Mouse (Mus musculus) intestine, embryonic 16.5 days (tissue): Measurements from ENCODE around the gene Hspb11. TPM values are rescaled to one million over a fixed set of nuclear protein-coding genes. Genes with fewer than 3 reads are reported as not detected.

Experiments used
- ATAC-seq: fragments of 200-750 bp; cut with Nextera tagmentation; 2 replicates; pipeline ENCODE4 v1.8.0; 2017; ENCODE audit warnings: moderate TSS enrichment, moderate library complexity
- H3K27ac ChIP-seq: fragments of 300-500 bp; sonication (generic); 2 replicates; pipeline ENCODE4 v1.5.1; 2014; ENCODE audit warnings: mild to moderate bottlenecking, low read length
- H3K27me3 ChIP-seq: fragments of 300-500 bp; sonication (generic); replicated peaks from 2 replicates; pipeline ENCODE4 v1.6.1; 2014; ENCODE audit warnings: low read length, control low read depth, mixed read lengths; ENCODE audit not compliant: control insufficient read depth, insufficient read depth
- H3K36me3 ChIP-seq: fragments of 300-500 bp; sonication (generic); 2 replicates; pipeline ENCODE4 v1.6.1; 2014; ENCODE audit warnings: low read length, control low read depth; ENCODE audit not compliant: control insufficient read depth, insufficient read depth
- H3K4me1 ChIP-seq: fragments of 300-500 bp; sonication (generic); 2 replicates; pipeline ENCODE4 v1.6.1; 2014; ENCODE audit warnings: low read length, control low read depth, mixed read lengths; ENCODE audit not compliant: control insufficient read depth, insufficient read depth
- H3K4me2 ChIP-seq: fragments of 300-500 bp; sonication (generic); 2 replicates; pipeline ENCODE4 v1.6.1; 2014; ENCODE audit warnings: low read depth, low read length, control low read depth
- H3K4me3 ChIP-seq: fragments of 300-500 bp; sonication (generic); 2 replicates; pipeline ENCODE4 v1.5.1; 2014; ENCODE audit warnings: mild to moderate bottlenecking, low read length
- H3K9ac ChIP-seq: fragments of 300-500 bp; sonication (generic); 2 replicates; pipeline ENCODE4 v1.6.1; 2014; ENCODE audit warnings: low read depth, low read length
- H3K9me3 ChIP-seq: fragments of 300-500 bp; sonication (generic); 2 replicates; pipeline ENCODE4 v1.6.1; 2016; ENCODE audit warnings: low read length, control low read depth; ENCODE audit not compliant: control insufficient read depth
- WGBS: fragments of 180-500 bp; shearing (Covaris S2); extraction: QIAGEN DNeasy Blood & Tissue Kit; methylation state at CpG from one replicate; pipeline ENCODE4 v1.1.7; 2014; 5-methylcytosine and 5-hydroxymethylcytosine counted together
- polyA plus RNA-seq: library from polyadenylated mRNA; unstranded; fragments of >200 nt; fragmentation: Nextera tagmentation; extraction: Ambion mirVana; gene quantifications from 2 replicates; pipeline ENCODE4 v1.2.1, GENCODE M21; 2015

Gene Hspb11
- polyA plus RNA-seq, 1 experiment from 2014 or later: 26.7 TPM

DNA sequence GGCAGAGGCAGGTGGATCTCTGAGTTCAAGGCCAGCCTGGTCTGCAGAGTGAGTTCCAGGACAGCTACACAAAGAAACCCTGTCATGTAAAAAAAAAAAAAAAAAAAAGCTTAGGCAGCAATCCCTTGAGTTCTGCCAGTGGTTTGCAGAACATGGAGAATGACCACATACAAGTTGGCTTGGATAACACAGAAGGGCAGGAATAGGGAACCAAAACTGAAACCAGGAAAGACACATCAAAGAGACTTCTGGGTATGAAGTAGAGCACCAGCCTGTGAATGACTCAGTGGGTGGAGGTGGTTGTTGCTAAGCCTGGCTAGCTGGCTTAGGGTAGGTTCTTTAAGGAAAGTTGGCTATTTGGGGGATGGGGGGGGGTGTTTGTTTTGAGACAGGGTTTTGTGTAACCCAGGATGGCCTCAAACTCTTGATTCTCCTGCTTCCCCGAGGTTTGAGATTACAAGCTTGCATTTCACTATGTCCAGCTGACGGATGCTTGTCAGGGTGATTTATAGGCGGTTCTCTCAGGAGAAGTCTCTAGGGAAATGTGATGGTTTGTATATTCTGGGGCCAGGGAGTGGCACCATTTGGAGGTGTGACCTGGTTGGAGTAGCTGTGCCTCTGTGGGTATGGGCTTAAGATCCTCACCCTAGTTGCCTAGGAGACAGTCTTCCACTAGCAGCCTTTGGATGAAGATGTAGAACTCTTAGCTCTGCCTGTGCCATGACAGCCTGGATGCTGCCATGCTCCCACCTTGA lies 32.2 kb downstream of the Hspb11 start:
- H3K4me1 ChIP-seq: no peaks in the 10 kb centered on the region
- no peak overlapping the region for H3K9ac ChIP-seq
- no peak overlapping the region for H3K4me2 ChIP-seq
- H3K36me3 ChIP-seq: no peaks in the 10 kb centered on the region
- H3K27ac ChIP-seq: no peak overlapping the region
- H3K27me3 ChIP-seq: no peaks in the 10 kb centered on the region
- no peak for ATAC-seq
- H3K4me3 ChIP-seq: no peak overlapping the region
- WGBS: 60% methylated on average over 3 of the region's 3 CpGs
- H3K9me3 ChIP-seq: no peaks in the 10 kb centered on the region

DNA sequence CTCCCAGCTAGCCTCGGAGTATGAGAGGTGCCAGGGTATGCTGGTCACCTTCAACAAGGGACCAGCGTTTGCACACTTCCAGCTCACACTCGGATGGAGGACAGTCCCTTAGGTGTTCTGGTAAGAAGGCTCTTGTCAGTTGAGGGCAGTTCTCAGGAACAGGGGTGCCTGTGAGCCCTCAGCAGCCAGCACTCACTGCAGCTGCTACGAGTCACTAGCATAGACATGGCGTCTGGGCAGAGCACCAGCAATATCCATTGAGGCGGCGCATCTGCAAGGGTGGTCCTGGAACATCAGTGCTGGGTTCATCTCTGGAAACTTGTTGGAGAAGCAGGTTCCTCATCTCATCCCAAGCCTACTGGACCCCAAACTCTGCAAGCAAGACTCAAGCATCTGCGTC lies 33.0 kb downstream of the Hspb11 start:
- Histone ChIP-seq H3K9ac (no peak overlapping the region), H3K4me3 (no peak overlapping the region), H3K4me2 (no peak overlapping the region), H3K27me3 (no peaks in the 10 kb centered on the region), H3K4me1 (no peaks in the 10 kb centered on the region), H3K9me3 (no peaks in the 10 kb centered on the region), H3K36me3 (no peaks in the 10 kb centered on the region), H3K27ac (no peak overlapping the region)
- no peak for ATAC-seq
- 91% methylated on average over 8 of the region's 8 CpGs for WGBS

DNA sequence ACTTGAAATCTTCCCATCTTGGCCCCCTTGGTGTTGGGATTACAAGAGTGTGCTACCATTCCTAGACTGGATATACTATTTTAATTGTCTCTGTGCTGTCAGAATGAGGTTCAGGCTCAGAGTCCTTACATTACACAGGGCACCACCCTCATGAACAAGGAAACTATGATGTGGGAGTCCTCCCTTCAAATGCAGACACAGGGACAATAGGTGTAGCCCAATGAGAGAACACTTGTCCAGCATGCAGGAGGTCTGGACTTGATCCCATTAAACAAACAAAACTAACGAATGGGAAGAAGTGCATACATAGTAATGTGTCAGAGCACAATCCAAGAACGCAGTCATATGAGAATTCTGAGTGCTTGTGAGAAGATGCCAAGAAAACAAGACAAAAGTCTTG lies 34.1 kb downstream of the Hspb11 start:
- no peak for ATAC-seq
- no peaks in the 10 kb centered on the region for H3K27me3 ChIP-seq
- 80% methylated on average over 2 of the region's 2 CpGs for WGBS
- no peak overlapping the region for H3K4me2 ChIP-seq
- peaks cover 8% of the 10 kb centered on the region for H3K4me1 ChIP-seq
- no peaks in the 10 kb centered on the region for H3K9me3 ChIP-seq
- H3K4me3 ChIP-seq: no peak overlapping the region
- H3K36me3 ChIP-seq: no peaks in the 10 kb centered on the region
- no peak overlapping the region for H3K9ac ChIP-seq
- H3K27ac ChIP-seq: no peak overlapping the region

DNA sequence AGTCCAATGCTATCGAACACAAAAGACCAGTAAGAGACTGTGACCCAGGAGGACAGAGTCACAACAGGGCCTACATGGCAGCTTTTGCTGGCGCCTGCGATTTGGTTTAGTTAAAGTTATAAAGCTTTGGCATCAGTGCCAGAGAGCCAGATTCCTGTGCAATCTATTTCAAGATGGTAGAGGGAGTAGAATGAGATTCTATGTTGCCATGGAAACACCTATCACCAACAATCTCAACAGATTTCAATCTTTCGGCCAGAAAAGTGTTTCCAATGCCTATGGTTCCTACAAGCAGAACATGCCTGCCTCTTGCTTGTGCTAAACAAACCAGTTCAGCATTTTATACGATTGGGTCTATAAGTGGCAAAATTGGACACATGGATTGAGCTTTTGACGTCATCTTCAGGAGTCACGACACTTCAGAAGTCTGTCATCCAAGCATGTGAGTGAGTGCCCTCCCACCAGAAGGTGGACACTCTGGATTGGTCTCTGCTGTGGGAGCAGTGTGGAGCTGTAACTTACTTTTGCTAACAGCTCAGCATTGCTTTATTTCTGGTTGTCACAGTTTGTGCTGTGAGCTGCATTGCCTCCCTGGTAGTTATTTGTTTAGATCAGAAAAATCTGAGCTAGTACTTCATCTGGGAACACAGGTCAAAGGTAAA lies 38.3 kb downstream of the Hspb11 start:
- 81% methylated on average over 7 of the region's 7 CpGs for WGBS

DNA sequence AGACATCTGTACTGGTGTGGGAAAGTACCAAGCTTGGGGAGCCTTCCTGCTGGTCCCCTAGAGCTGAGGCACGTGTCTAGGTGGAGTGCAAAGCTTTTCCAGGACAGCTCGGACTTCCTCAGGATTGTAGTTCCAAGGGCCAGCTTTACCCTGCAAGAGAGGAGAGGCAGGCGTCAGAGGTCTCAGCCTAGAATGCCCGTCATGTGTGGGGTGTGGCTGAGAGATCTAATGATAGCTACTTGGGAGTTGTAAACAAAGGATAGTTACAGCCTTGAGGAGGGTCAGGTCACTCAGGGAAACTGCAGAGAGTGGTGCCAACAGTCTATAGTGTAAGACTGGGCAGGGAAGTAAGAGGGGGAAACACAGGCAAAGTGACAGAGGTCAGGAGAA lies 38.9 kb downstream of the Hspb11 start:
- no peak overlapping the region for H3K4me3 ChIP-seq
- WGBS: 32% methylated on average over 4 of the region's 4 CpGs
- no peak overlapping the region for H3K9ac ChIP-seq
- H3K4me1 ChIP-seq: peaks cover 9% of the 10 kb centered on the region
- no peak overlapping the region for H3K27ac ChIP-seq
- no peaks in the 10 kb centered on the region for H3K27me3 ChIP-seq
- no peaks in the 10 kb centered on the region for H3K36me3 ChIP-seq
- no peak overlapping the region for H3K4me2 ChIP-seq
- H3K9me3 ChIP-seq: no peaks in the 10 kb centered on the region
- peak; percentile 80 for ATAC-seq

More for the DNA sequence above, 38.3 kb downstream of the Hspb11 start:
- ATAC-seq: peak; percentile 22; the same call in 1 of the 2 replicates
- no peak overlapping the region for H3K4me3 ChIP-seq
- H3K9ac ChIP-seq: no peak overlapping the region
- no peaks in the 10 kb centered on the region for H3K27me3 ChIP-seq
- H3K36me3 ChIP-seq: no peaks in the 10 kb centered on the region
- H3K4me2 ChIP-seq: no peak overlapping the region
- peaks cover 9% of the 10 kb centered on the region for H3K4me1 ChIP-seq
- H3K27ac ChIP-seq: no peak overlapping the region
- H3K9me3 ChIP-seq: no peaks in the 10 kb centered on the region

DNA sequence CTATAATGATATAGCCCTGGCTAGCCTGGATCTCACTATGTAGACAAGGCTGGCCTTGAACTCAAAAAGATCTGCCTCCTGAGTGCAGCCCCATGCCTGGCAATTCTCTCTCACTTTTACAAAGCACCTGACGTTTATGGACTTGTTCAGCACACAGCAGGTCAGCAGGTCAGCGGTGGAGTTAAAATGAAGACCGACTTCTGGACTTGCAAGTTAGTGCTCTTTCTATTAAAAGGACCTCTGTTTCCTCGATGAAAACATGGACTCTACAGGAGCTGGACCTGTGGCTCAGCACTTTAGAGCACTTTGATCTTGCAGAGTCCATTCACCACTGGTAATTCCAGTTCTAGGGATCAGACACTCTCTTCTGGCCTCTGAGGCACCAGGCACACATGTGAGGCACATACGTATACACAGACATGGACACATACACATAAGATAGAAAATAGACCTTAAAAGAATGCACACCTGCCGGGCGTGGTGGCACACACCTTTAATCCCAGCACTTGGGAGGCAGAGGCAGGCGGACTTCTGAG lies 44.7 kb downstream of the Hspb11 start:
- H3K9me3 ChIP-seq: no peaks in the 10 kb centered on the region
- no peak overlapping the region for H3K4me3 ChIP-seq
- 71% methylated on average over 8 of the region's 8 CpGs for WGBS
- H3K27me3 ChIP-seq: no peaks in the 10 kb centered on the region
- H3K9ac ChIP-seq: no peak overlapping the region
- no peak overlapping the region for H3K27ac ChIP-seq
- peaks cover 12% of the 10 kb centered on the region for H3K4me1 ChIP-seq
- ATAC-seq: peak; percentile 54
- H3K4me2 ChIP-seq: no peak overlapping the region
- no peaks in the 10 kb centered on the region for H3K36me3 ChIP-seq

DNA sequence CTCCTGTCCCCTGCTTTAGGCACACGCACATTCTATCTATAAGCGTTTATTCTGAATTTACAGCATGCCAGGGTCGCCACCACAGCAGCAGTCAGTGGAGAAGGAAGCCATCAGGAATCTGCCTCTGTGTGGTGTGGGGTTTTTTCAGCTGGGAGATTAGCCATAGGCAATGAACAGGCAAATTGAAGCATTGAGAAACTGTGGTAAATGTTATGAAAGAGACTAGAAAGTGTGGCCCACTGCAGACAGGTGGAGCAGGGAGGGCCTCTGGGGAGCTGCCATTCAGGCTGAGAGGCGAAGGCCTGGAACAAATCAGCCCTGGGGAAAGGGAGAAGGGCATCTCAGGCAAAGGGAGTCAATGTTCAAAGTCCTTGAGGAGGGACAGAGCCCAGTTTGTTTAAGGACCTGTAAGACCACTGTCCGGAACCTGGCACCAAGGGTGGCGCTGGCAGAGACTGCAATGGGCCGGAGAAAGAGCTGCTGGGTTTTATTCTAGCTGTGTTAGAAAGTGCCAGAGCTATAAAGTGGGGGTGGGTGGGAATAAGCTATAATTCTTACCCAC lies 46.5 kb downstream of the Hspb11 start:
- no peak overlapping the region for H3K9ac ChIP-seq
- no peaks in the 10 kb centered on the region for H3K36me3 ChIP-seq
- peaks cover 12% of the 10 kb centered on the region for H3K4me1 ChIP-seq
- no peak overlapping the region for H3K4me2 ChIP-seq
- 76% methylated on average over 7 of the region's 7 CpGs for WGBS
- no peak for ATAC-seq
- H3K9me3 ChIP-seq: no peaks in the 10 kb centered on the region
- no peak overlapping the region for H3K4me3 ChIP-seq
- no peaks in the 10 kb centered on the region for H3K27me3 ChIP-seq
- H3K27ac ChIP-seq: no peak overlapping the region

DNA sequence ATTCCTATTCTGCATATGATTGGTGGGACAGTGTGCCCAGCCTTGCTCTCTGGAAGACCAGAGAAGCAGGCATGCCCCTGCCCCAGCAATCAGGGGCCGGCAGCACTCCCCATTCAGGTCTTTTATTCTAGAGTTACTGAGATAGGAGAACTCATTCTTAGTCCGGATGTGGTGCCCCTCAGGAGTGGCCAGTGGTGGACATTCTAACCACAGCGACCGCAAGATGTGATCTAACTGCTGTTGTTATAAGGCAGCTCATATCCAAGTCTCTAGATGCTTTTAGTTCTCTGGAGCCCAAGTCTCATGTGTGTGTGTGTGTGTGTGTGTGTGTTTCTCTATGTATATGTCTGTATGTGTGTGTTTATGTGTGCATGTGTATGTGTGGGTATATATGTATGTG lies 47.0 kb downstream of the Hspb11 start:
- Histone ChIP-seq H3K9ac (no peak overlapping the region), H3K36me3 (no peaks in the 10 kb centered on the region), H3K4me1 (peaks cover 12% of the 10 kb centered on the region), H3K27me3 (no peaks in the 10 kb centered on the region), H3K9me3 (no peaks in the 10 kb centered on the region), H3K4me2 (no peak overlapping the region), H3K4me3 (no peak overlapping the region), H3K27ac (no peak overlapping the region)
- 81% methylated on average over 4 of the region's 4 CpGs for WGBS
- ATAC-seq: no peak

DNA sequence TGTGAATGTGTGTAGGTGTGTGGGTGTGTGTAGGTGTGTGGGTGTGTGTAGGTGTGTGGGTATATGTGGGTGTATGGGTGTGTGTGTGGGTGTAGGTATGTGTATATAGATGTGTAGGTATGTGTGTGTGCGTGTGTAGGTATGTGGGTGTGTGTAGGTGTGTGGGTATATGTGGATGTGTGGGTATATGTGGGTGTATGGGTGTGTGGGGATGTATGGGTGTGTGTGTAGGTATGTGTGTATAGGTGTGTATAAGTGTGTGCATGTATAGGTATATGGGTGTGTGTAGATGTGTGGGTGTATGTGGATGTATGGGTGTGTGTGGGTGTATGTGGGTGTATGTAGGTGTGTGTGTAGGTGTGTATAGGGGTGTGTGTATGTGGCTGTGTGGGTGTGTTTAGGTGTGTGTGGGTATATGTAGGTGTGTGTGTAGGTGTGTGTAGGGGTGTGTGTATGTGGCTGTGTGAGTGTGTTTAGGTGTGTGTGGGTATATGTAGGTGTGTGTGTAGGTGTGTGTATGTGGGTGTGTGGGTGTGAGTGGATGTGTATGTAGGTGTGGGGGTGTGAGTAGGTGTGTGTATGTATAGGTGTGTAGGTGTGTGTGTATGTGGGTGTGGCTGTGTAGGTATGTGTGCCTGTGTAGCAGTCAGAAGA lies 47.6 kb downstream of the Hspb11 start:
- H3K9ac ChIP-seq: no peak overlapping the region
- 90% methylated on average over 1 of the region's 1 CpGs for WGBS
- no peaks in the 10 kb centered on the region for H3K27me3 ChIP-seq
- ATAC-seq: no peak
- H3K4me3 ChIP-seq: no peak overlapping the region
- H3K4me1 ChIP-seq: peaks cover 13% of the 10 kb centered on the region
- no peaks in the 10 kb centered on the region for H3K36me3 ChIP-seq
- H3K9me3 ChIP-seq: no peaks in the 10 kb centered on the region
- no peak overlapping the region for H3K27ac ChIP-seq
- no peak overlapping the region for H3K4me2 ChIP-seq
